Mouse (Mus musculus) intestine, embryonic 16.5 days (tissue): ENCODE results near the gene Esd. TPM values are rescaled to one million over a fixed set of nuclear protein-coding genes. Genes with fewer than 3 reads are reported as not detected.

Source experiments
- ATAC-seq: fragments of 200-750 bp; cut with Nextera tagmentation; 2 replicates; pipeline ENCODE4 v1.8.0; 2017; ENCODE audit warnings: moderate TSS enrichment, moderate library complexity
- H3K27ac ChIP-seq: fragments of 300-500 bp; sonication (generic); 2 replicates; pipeline ENCODE4 v1.5.1; 2014; ENCODE audit warnings: mild to moderate bottlenecking, low read length
- H3K27me3 ChIP-seq: fragments of 300-500 bp; sonication (generic); replicated peaks from 2 replicates; pipeline ENCODE4 v1.6.1; 2014; ENCODE audit warnings: low read length, control low read depth, mixed read lengths; ENCODE audit not compliant: control insufficient read depth, insufficient read depth
- H3K36me3 ChIP-seq: fragments of 300-500 bp; sonication (generic); 2 replicates; pipeline ENCODE4 v1.6.1; 2014; ENCODE audit warnings: low read length, control low read depth; ENCODE audit not compliant: control insufficient read depth, insufficient read depth
- H3K4me1 ChIP-seq: fragments of 300-500 bp; sonication (generic); 2 replicates; pipeline ENCODE4 v1.6.1; 2014; ENCODE audit warnings: low read length, control low read depth, mixed read lengths; ENCODE audit not compliant: control insufficient read depth, insufficient read depth
- H3K4me2 ChIP-seq: fragments of 300-500 bp; sonication (generic); 2 replicates; pipeline ENCODE4 v1.6.1; 2014; ENCODE audit warnings: low read depth, low read length, control low read depth
- H3K4me3 ChIP-seq: fragments of 300-500 bp; sonication (generic); 2 replicates; pipeline ENCODE4 v1.5.1; 2014; ENCODE audit warnings: mild to moderate bottlenecking, low read length
- H3K9ac ChIP-seq: fragments of 300-500 bp; sonication (generic); 2 replicates; pipeline ENCODE4 v1.6.1; 2014; ENCODE audit warnings: low read depth, low read length
- H3K9me3 ChIP-seq: fragments of 300-500 bp; sonication (generic); 2 replicates; pipeline ENCODE4 v1.6.1; 2016; ENCODE audit warnings: low read length, control low read depth; ENCODE audit not compliant: control insufficient read depth
- WGBS: fragments of 180-500 bp; shearing (Covaris S2); extraction: QIAGEN DNeasy Blood & Tissue Kit; methylation state at CpG from one replicate; pipeline ENCODE4 v1.1.7; 2014; 5-methylcytosine and 5-hydroxymethylcytosine counted together
- polyA plus RNA-seq: library from polyadenylated mRNA; unstranded; fragments of >200 nt; fragmentation: Nextera tagmentation; extraction: Ambion mirVana; gene quantifications from 2 replicates; pipeline ENCODE4 v1.2.1, GENCODE M21; 2015

Esd gene
- polyA plus RNA-seq, 1 experiment from 2014 or later: 377 TPM

GRCm38 (mm10) chr14:74788766-74789165 lies 56.7 kb downstream of the Esd start:
- Histone ChIP-seq H3K27ac (no peak overlapping the region), H3K4me1 (0 out of 2 replicates have a peak, but pooled peaks cover 2% of the 10 kb centered on the region), H3K9ac (no peak overlapping the region), H3K4me3 (no peak overlapping the region), H3K9me3 (no peaks in the 10 kb centered on the region), H3K4me2 (no peak overlapping the region), H3K27me3 (no peaks in the 10 kb centered on the region), H3K36me3 (peaks cover 9% of the 10 kb centered on the region; the same call in 1 of the 2 replicates)
- 81% methylated on average over 8 of the region's 8 CpGs for WGBS
- no peak for ATAC-seq

GRCm38 (mm10) chr14:74790535-74790934 lies 58.4 kb downstream of the Esd start:
- WGBS: 63% methylated on average over 5 of the region's 5 CpGs
- H3K4me2 ChIP-seq: no peak overlapping the region
- no peak overlapping the region for H3K27ac ChIP-seq
- no peak overlapping the region for H3K4me3 ChIP-seq
- no peak overlapping the region for H3K9ac ChIP-seq
- no peaks in the 10 kb centered on the region for H3K27me3 ChIP-seq
- no peaks in the 10 kb centered on the region for H3K9me3 ChIP-seq
- peaks cover 6% of the 10 kb centered on the region; the same call in 1 of the 2 replicates for H3K36me3 ChIP-seq
- H3K4me1 ChIP-seq: 0 out of 2 replicates have a peak, but pooled peaks cover 2% of the 10 kb centered on the region
- no peak for ATAC-seq

GRCm38 (mm10) chr14:74792793-74793192 lies 60.7 kb downstream of the Esd start:
- no peak for ATAC-seq
- Histone ChIP-seq H3K27ac (no peak overlapping the region), H3K4me3 (no peak overlapping the region)

GRCm38 (mm10) chr14:74794931-74795330 lies 62.8 kb downstream of the Esd start:
- Histone ChIP-seq H3K27me3 (no peaks in the 10 kb centered on the region), H3K36me3 (no peaks in the 10 kb centered on the region), H3K4me1 (no peaks in the 10 kb centered on the region), H3K9ac (no peak overlapping the region), H3K27ac (no peak overlapping the region), H3K9me3 (no peaks in the 10 kb centered on the region), H3K4me3 (no peak overlapping the region), H3K4me2 (no peak overlapping the region)
- WGBS: 74% methylated on average over 12 of the region's 12 CpGs
- ATAC-seq: no peak

More at GRCm38 (mm10) chr14:74792793-74793192, 60.7 kb downstream of the Esd start:
- no peaks in the 10 kb centered on the region for H3K36me3 ChIP-seq
- 82% methylated on average over 6 of the region's 6 CpGs for WGBS
- H3K9ac ChIP-seq: no peak overlapping the region
- no peaks in the 10 kb centered on the region for H3K27me3 ChIP-seq
- 0 out of 2 replicates have a peak, but pooled peaks cover 2% of the 10 kb centered on the region for H3K4me1 ChIP-seq
- no peaks in the 10 kb centered on the region for H3K9me3 ChIP-seq
- H3K4me2 ChIP-seq: no peak overlapping the region

- ATAC-seq: no peak
- peaks cover 6% of the 10 kb centered on the region; the same call in 1 of the 2 replicates for H3K9me3 ChIP-seq
- no peaks in the 10 kb centered on the region for H3K27me3 ChIP-seq
- no peak overlapping the region for H3K4me2 ChIP-seq
- 80% methylated on average over 10 of the region's 10 CpGs for WGBS
- no peaks in the 10 kb centered on the region for H3K4me1 ChIP-seq
- H3K9ac ChIP-seq: no peak overlapping the region
- no peak overlapping the region for H3K27ac ChIP-seq
- peaks cover 11% of the 10 kb centered on the region for H3K36me3 ChIP-seq
- no peak overlapping the region for H3K4me3 ChIP-seq
Observed at GRCm38 (mm10) chr14:74797386-74798062, 65.4 kb downstream of the Esd start.

GRCm38 (mm10) chr14:74798063-74798890 lies 66.2 kb downstream of the Esd start:
- Histone ChIP-seq H3K4me1 (no peaks in the 10 kb centered on the region), H3K27me3 (no peaks in the 10 kb centered on the region), H3K36me3 (peaks cover 11% of the 10 kb centered on the region), H3K4me2 (no peak overlapping the region), H3K4me3 (no peak overlapping the region), H3K27ac (no peak overlapping the region), H3K9ac (no peak overlapping the region), H3K9me3 (peaks cover 6% of the 10 kb centered on the region; the same call in 1 of the 2 replicates)
- 76% methylated on average over 16 of the region's 16 CpGs for WGBS
- ATAC-seq: no peak

Other genes with a start within 250 kb of the Esd start
- gene Htr2a, start 91.5 kb upstream of the Esd start, polyA plus RNA-seq: 0.15 and 0.16 TPM in 2 replicates
- gene Lrch1, start 215.6 kb downstream of the Esd start, polyA plus RNA-seq: 9.8 and 9.9 TPM in 2 replicates